Mouse (Mus musculus): Measurements from ENCODE around the gene Nxn.

DNA sequence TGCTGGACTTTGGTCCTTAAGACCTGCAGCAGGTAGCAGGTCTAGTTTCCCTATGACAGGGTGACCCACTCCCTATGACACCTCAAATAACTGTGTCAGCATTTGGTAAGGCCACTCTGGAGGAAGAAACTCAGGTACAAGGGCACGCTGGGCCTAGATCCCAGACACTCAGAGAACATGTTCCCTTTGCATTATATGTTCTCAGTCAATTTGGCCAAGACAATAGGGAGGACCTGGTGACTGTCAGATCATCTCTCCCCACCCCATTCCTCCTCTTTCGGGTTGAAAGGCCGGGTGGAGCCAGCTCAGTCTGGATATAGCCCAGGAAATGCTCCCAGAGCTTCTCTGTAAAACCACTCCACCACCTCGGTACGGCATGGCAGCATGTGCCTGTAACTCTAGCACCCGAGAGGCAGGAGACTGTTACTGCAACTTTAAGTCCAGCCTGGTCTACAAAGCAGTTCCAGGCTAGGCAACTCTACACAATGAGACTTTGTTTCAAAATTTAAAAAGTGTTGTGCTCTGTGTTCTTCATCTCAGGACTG lies 130.3 kb downstream of the Nxn start:
- TF ChIP-seq CTCF (IDR thresholded peaks at IDR 0.05; ENCODE audit: low read depth, low read length), result no peak
- TF ChIP-seq GATA1 (IDR thresholded peaks at IDR 0.05; ENCODE audit: borderline replicate concordance, low read length), result no peak
